Mouse (Mus musculus) liver, embryonic 12.5 days (tissue): ENCODE data around the gene Col3a1. TPM values are rescaled to one million over a fixed set of nuclear protein-coding genes. Genes with fewer than 3 reads are reported as not detected.
A peak's percentile ranks its signal among the peaks of the same experiment; 100 is the strongest.

Experiments
- ATAC-seq: fragments of 200-750 bp; cut with Nextera tagmentation; 2 replicates; pipeline ENCODE4 v1.8.0; 2017; ENCODE audit warnings: moderate number of reproducible peaks, mild to moderate bottlenecking, moderate library complexity
- H3K27ac ChIP-seq: fragments of 300-500 bp; sonication (generic); 2 replicates; pipeline ENCODE4 v1.5.1; 2016; ENCODE audit warnings: mild to moderate bottlenecking
- H3K27me3 ChIP-seq: fragments of 300-500 bp; sonication (generic); replicated peaks from 2 replicates; pipeline ENCODE4 v1.6.1; 2016; ENCODE audit warnings: mild to moderate bottlenecking, moderate library complexity
- H3K36me3 ChIP-seq: fragments of 300-500 bp; sonication (generic); 2 replicates; pipeline ENCODE4 v1.6.1; 2016; ENCODE audit warnings: mild to moderate bottlenecking, moderate library complexity
- H3K4me1 ChIP-seq: fragments of 300-500 bp; sonication (generic); 2 replicates; pipeline ENCODE4 v1.6.1; 2016
- H3K4me2 ChIP-seq: fragments of 300-500 bp; sonication (generic); 2 replicates; pipeline ENCODE4 v1.6.1; 2016; ENCODE audit warnings: mild to moderate bottlenecking, moderate library complexity
- H3K4me3 ChIP-seq: fragments of 300-500 bp; sonication (generic); 2 replicates; pipeline ENCODE4 v1.5.1; 2016; ENCODE audit warnings: mild to moderate bottlenecking, moderate library complexity
- H3K9ac ChIP-seq: fragments of 300-500 bp; sonication (generic); 2 replicates; pipeline ENCODE4 v1.6.1; 2016; ENCODE audit warnings: mild to moderate bottlenecking, moderate library complexity
- H3K9me3 ChIP-seq: fragments of 300-500 bp; sonication (generic); replicated peaks from 2 replicates; pipeline ENCODE4 v1.6.1; 2016; ENCODE audit warnings: mild to moderate bottlenecking, moderate library complexity
- WGBS: fragments of 180-500 bp; shearing (Covaris S2); methylation state at CpG from one replicate; pipeline ENCODE4 v1.1.7; 2016; ENCODE audit not compliant: insufficient replicate concordance; 5-methylcytosine and 5-hydroxymethylcytosine counted together
- polyA plus RNA-seq: library from polyadenylated mRNA; unstranded; fragments of >200 nt; fragmentation: Nextera tagmentation; extraction: Ambion mirVana; gene quantifications from 2 replicates; pipeline ENCODE4 v1.2.1, GENCODE M21; 2016

The Col3a1 gene
- polyA plus RNA-seq: 192 TPM in 2 replicates

- H3K36me3 ChIP-seq: no peaks in the 10 kb centered on the region
- no peak for ATAC-seq
- no peaks in the 10 kb centered on the region for H3K27me3 ChIP-seq
- 0 out of 2 replicates have a peak within 1 kb of the TSS, but pooled peaks have one; percentile 40 for H3K27ac ChIP-seq
- 64% methylated on average over 4 of the region's 4 CpGs for WGBS
- H3K4me1 ChIP-seq: no peaks in the 10 kb centered on the region
- H3K4me2 ChIP-seq: no peak within 1 kb of the TSS
- peak within 1 kb of the TSS; percentile 21; the same call in 1 of the 2 replicates for H3K4me3 ChIP-seq
- no peaks in the 10 kb centered on the region for H3K9me3 ChIP-seq
- no peak within 1 kb of the TSS for H3K9ac ChIP-seq
Observed at GRCm38 (mm10) chr1:45311388-45311787, at the start of gene Col3a1. Gene Col3a1 (plus strand): TSS chr1:45311538.

GRCm38 (mm10) chr1:45269421-45269820, 41.9 kb upstream of the Col3a1 start:
- no peak overlapping the region for H3K4me3 ChIP-seq
- no peak overlapping the region for H3K9ac ChIP-seq
- no peak for ATAC-seq
- no peak overlapping the region for H3K4me2 ChIP-seq
- H3K27ac ChIP-seq: no peak overlapping the region
- no peaks in the 10 kb centered on the region for H3K36me3 ChIP-seq
- H3K9me3 ChIP-seq: no peaks in the 10 kb centered on the region
- H3K27me3 ChIP-seq: no peaks in the 10 kb centered on the region
- H3K4me1 ChIP-seq: no peaks in the 10 kb centered on the region

DNA sequence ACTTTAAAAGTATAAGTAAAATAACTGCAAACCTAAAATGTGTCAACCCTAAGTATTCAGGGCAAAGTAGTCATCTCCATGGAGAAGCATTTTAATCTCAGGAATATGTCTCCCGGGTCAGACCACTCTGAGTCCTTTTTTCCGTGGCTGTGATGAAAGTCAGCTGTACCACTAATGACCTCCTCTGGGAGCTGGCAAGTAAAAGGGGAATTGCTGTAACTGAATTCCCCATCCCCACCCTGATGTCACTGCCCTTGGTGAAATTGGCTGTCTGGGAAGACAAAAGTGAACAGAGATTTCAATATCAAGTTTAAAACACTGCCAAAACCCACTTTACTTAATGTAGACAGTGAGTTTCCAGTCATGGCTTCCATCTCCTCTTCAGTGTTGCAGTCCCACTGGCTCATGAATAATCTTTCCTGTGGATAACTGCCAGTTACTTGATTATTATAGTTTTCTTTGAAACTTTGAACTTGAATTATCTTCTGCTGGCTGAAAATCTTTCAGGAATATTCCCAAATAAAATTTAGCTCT, 35.3 kb upstream of the Col3a1 start:
- no peak overlapping the region for H3K4me2 ChIP-seq
- no peaks in the 10 kb centered on the region for H3K4me1 ChIP-seq
- H3K27ac ChIP-seq: no peak overlapping the region
- WGBS: 64% methylated on average over 2 of the region's 2 CpGs
- no peaks in the 10 kb centered on the region for H3K36me3 ChIP-seq
- no peaks in the 10 kb centered on the region for H3K27me3 ChIP-seq
- no peaks in the 10 kb centered on the region for H3K9me3 ChIP-seq
- ATAC-seq: no peak
- H3K4me3 ChIP-seq: no peak overlapping the region
- no peak overlapping the region for H3K9ac ChIP-seq

DNA sequence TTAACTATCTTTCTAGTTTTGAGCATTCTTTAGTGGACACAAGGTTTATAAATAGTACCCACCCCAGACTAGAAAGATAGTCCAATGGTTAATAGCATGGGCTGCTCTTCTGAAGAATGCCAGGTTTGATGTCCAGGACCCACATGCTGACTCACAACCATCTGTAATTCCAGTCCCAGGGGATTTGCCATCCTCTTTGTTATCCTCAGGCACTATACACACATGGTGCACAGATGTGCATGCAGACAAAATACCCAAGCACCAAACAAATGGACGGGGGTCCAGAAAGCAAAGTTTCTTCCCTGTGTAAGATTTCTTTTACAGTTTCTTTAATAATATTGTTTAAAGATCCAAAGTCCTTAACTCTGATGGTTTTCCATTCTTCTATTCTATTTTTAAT, 23.4 kb upstream of the Col3a1 start:
- no peaks in the 10 kb centered on the region for H3K4me1 ChIP-seq
- H3K36me3 ChIP-seq: no peaks in the 10 kb centered on the region
- H3K9me3 ChIP-seq: no peaks in the 10 kb centered on the region
- H3K4me2 ChIP-seq: no peak overlapping the region
- H3K27me3 ChIP-seq: no peaks in the 10 kb centered on the region
- ATAC-seq: no peak
- no peak overlapping the region for H3K27ac ChIP-seq
- WGBS: 65% methylated on average over 1 of the region's 1 CpGs
- H3K9ac ChIP-seq: no peak overlapping the region
- no peak overlapping the region for H3K4me3 ChIP-seq

GRCm38 (mm10) chr1:45290037-45290436, 21.3 kb upstream of the Col3a1 start:
- Histone ChIP-seq H3K4me2 (no peak overlapping the region), H3K4me3 (no peak overlapping the region), H3K27ac (no peak overlapping the region), H3K9me3 (no peaks in the 10 kb centered on the region), H3K27me3 (no peaks in the 10 kb centered on the region), H3K36me3 (no peaks in the 10 kb centered on the region), H3K9ac (no peak overlapping the region), H3K4me1 (no peaks in the 10 kb centered on the region)
- ATAC-seq: no peak
- WGBS: 54% methylated on average over 4 of the region's 4 CpGs

GRCm38 (mm10) chr1:45299394-45300119, 11.8 kb upstream of the Col3a1 start:
- H3K4me2 ChIP-seq: no peak overlapping the region
- H3K9me3 ChIP-seq: no peaks in the 10 kb centered on the region
- H3K4me3 ChIP-seq: no peak overlapping the region
- no peaks in the 10 kb centered on the region for H3K36me3 ChIP-seq
- no peak for ATAC-seq
- 54% methylated on average over 3 of the region's 3 CpGs for WGBS
- no peaks in the 10 kb centered on the region for H3K4me1 ChIP-seq
- no peaks in the 10 kb centered on the region for H3K27me3 ChIP-seq
- H3K9ac ChIP-seq: no peak overlapping the region
- H3K27ac ChIP-seq: no peak overlapping the region

- Histone ChIP-seq H3K4me2 (no peak overlapping the region), H3K27me3 (no peaks in the 10 kb centered on the region), H3K4me3 (no peak overlapping the region), H3K4me1 (no peaks in the 10 kb centered on the region), H3K36me3 (no peaks in the 10 kb centered on the region), H3K9me3 (no peaks in the 10 kb centered on the region), H3K27ac (no peak overlapping the region), H3K9ac (no peak overlapping the region)
- WGBS: 52% methylated on average over 1 of the region's 1 CpGs
- ATAC-seq: no peak
Observed at GRCm38 (mm10) chr1:45304273-45304672, 7.1 kb upstream of the Col3a1 start.

DNA sequence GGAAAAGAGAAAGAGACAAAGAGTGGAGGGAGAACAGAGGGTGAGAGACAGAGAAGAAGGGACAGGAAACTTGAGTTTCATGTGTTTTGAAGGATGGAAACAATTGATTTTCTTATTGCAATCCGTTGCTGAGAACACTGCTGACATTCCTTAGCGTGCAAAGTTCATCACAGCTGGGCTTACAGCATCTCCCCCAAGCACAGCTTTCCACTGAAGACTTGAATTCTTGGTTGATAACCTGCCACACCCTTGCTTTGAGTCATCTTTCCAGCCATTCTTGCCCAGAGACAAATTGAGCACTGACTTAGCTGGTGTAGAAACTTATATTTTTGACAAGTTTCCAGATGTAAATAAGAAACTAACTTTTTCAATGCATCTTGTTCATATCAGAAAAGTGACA, 2.3 kb upstream of the Col3a1 start:
- Histone ChIP-seq H3K36me3 (no peaks in the 10 kb centered on the region), H3K9ac (no peak overlapping the region), H3K27ac (no peak overlapping the region), H3K9me3 (no peaks in the 10 kb centered on the region), H3K4me2 (no peak overlapping the region), H3K27me3 (no peaks in the 10 kb centered on the region), H3K4me1 (no peaks in the 10 kb centered on the region), H3K4me3 (no peak overlapping the region)
- no peak for ATAC-seq
- 48% methylated on average over 2 of the region's 2 CpGs for WGBS

GRCm38 (mm10) chr1:45311962-45312361, 624 bp downstream of the Col3a1 start:
- Histone ChIP-seq H3K4me2 (no peak overlapping the region), H3K27me3 (no peaks in the 10 kb centered on the region), H3K9me3 (no peaks in the 10 kb centered on the region), H3K27ac (no peak overlapping the region), H3K4me1 (no peaks in the 10 kb centered on the region), H3K4me3 (peak overlapping the region; percentile 15; the same call in 1 of the 2 replicates), H3K36me3 (no peaks in the 10 kb centered on the region), H3K9ac (no peak overlapping the region)
- no peak for ATAC-seq

GRCm38 (mm10) chr1:45312870-45313269, 1.5 kb downstream of the Col3a1 start:
- Histone ChIP-seq H3K9ac (no peak overlapping the region), H3K36me3 (no peaks in the 10 kb centered on the region), H3K4me2 (no peak overlapping the region), H3K4me3 (no peak overlapping the region; the same call in 1 of the 2 replicates), H3K9me3 (no peaks in the 10 kb centered on the region), H3K4me1 (no peaks in the 10 kb centered on the region), H3K27ac (no peak overlapping the region), H3K27me3 (no peaks in the 10 kb centered on the region)
- no peak for ATAC-seq

DNA sequence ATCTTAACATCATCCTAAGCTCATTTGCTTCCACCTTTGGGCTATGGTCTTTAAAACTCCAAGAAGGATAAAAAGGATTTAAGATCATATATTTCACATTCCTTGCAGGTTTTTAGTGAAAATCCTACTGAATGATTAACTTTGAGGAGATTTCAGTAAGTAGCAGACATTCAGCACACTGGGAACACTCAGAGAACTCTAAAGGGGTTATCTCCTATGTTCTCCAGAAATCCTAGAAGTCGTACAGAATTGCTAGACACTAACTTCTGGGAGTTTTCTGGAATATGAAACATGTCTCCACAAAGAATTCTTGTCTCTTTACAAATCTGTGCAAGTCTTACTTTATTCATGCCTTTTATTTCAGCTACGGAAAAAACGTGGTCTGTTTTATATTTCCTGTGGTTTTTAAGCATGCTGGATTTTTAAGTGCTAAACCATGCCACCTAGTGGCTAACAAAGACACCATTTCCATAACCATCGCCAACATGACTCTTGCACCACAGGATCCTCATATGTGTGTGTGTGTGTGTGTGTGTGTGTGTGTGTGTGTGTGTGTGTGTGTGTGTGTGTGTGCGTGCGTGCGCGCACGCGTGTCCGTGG, 2.5 kb downstream of the Col3a1 start:
- Histone ChIP-seq H3K9me3 (no peaks in the 10 kb centered on the region), H3K27ac (no peak overlapping the region), H3K4me3 (no peak overlapping the region), H3K9ac (no peak overlapping the region), H3K4me1 (no peaks in the 10 kb centered on the region), H3K36me3 (no peaks in the 10 kb centered on the region), H3K27me3 (no peaks in the 10 kb centered on the region), H3K4me2 (peak overlapping the region; percentile 18; the same call in 1 of the 2 replicates)
- 16% methylated on average over 11 of the region's 11 CpGs for WGBS
- no peak for ATAC-seq

- WGBS: 33% methylated on average over 7 of the region's 7 CpGs
- no peaks in the 10 kb centered on the region for H3K9me3 ChIP-seq
- H3K27me3 ChIP-seq: no peaks in the 10 kb centered on the region
- no peaks in the 10 kb centered on the region for H3K4me1 ChIP-seq
- H3K36me3 ChIP-seq: no peaks in the 10 kb centered on the region
- H3K4me3 ChIP-seq: no peak overlapping the region
- no peak for ATAC-seq
- H3K4me2 ChIP-seq: no peak overlapping the region
- no peak overlapping the region for H3K27ac ChIP-seq
- no peak overlapping the region for H3K9ac ChIP-seq
Observed at GRCm38 (mm10) chr1:45315767-45316528, 4.6 kb downstream of the Col3a1 start.
